Mouse (Mus musculus) forebrain, embryonic 13.5 days (tissue): Measurements from ENCODE around the gene Rims4. TPM values are rescaled to one million over a fixed set of nuclear protein-coding genes. Genes with fewer than 3 reads are reported as not detected.

ENCODE experiments used
- polyA plus RNA-seq: library from polyadenylated mRNA; unstranded; fragments of >200 nt; fragmentation: Nextera tagmentation; extraction: Ambion mirVana; gene quantifications from 2 replicates; pipeline ENCODE4 v1.2.1, GENCODE M21; 2015

Rims4 gene
- polyA plus RNA-seq, 1 experiment from 2014 or later: 3.0 TPM

Other genes with a start within 250 kb of the Rims4 start
- 6.6 and 7.3 TPM in 2 replicates for gene Ada, start 168.4 kb downstream of the Rims4 start, polyA plus RNA-seq
- 0.25 and 0.26 TPM in 2 replicates for gene Ccn5, start 97.8 kb downstream of the Rims4 start, polyA plus RNA-seq
- not detected in 2 replicates for gene Kcnk15, start 65.0 kb downstream of the Rims4 start, polyA plus RNA-seq
- 361 and 370 TPM in 2 replicates for gene Ywhab, start 76.3 kb upstream of the Rims4 start, polyA plus RNA-seq
- 1.3 and 1.4 TPM in 2 replicates for gene Pabpc1l, start 106.8 kb upstream of the Rims4 start, polyA plus RNA-seq
- gene Stk4, start 151.6 kb upstream of the Rims4 start, polyA plus RNA-seq: 25.6 and 30.8 TPM in 2 replicates
- gene Tomm34, start 152.5 kb upstream of the Rims4 start, polyA plus RNA-seq: 47.8 and 54.1 TPM in 2 replicates